Mouse (Mus musculus): ENCODE results near the gene Olfr574. TPM values are rescaled to one million over a fixed set of nuclear protein-coding genes. Genes with fewer than 3 reads are reported as not detected.

Gene Olfr574
- total and polyA plus RNA-seq, 3 experiments: not detected

- H3K27ac ChIP-seq (ENCODE audit: control insufficient read depth, low read depth, low read length): no peak within 1 kb of the TSS
- no peak within 1 kb of the TSS for H3K9ac ChIP-seq (ENCODE audit: control insufficient read depth, low read depth, low read length, poor library complexity, severe bottlenecking)
- no peaks in the 10 kb centered on the region for H3K79me2 ChIP-seq (ENCODE audit: control insufficient read depth, insufficient read depth, low read length, poor library complexity)
- DNase-seq (ENCODE audit: low read depth, low spot score): no peak
- no peaks in the 10 kb centered on the region for H3K9me3 ChIP-seq (replicated peaks; ENCODE audit: insufficient read depth, low read length)
- no peak within 1 kb of the TSS for H3K4me3 ChIP-seq (ENCODE audit: control insufficient read depth in 1 of 2, insufficient read depth in 1 of 2, low read depth in 2 of 2, low read length in 2 of 2)
- no peaks in the 10 kb centered on the region for H3K27me3 ChIP-seq (ENCODE audit: control insufficient read depth in 1 of 2, insufficient read depth in 2 of 2, low read length in 2 of 2)
- H3K36me3 ChIP-seq (ENCODE audit: control insufficient read depth in 1 of 2, insufficient read depth in 2 of 2, low read length in 2 of 2): no peaks in the 10 kb centered on the region
- no peaks in the 10 kb centered on the region for H3K4me1 ChIP-seq (ENCODE audit: control insufficient read depth in 1 of 2, insufficient read depth in 2 of 2, low read length in 2 of 2)
- TF ChIP-seq RAD21 (IDR thresholded peaks at IDR 0.05; ENCODE audit: low read depth, low read length) (no peak), E2F4 (IDR thresholded peaks at IDR 0.05; ENCODE audit: borderline replicate concordance, low read depth, low read length) (no peak), ELF1 (IDR thresholded peaks at IDR 0.05; ENCODE audit: low read depth, low read length) (no peak), CHD1 (IDR thresholded peaks at IDR 0.05; ENCODE audit: low read depth, low read length) (no peak), ZC3H11A (IDR thresholded peaks at IDR 0.05; ENCODE audit: low read depth, low read length) (no peak), TBP (IDR thresholded peaks at IDR 0.05; ENCODE audit: low read depth, low read length) (no peak), ZMIZ1 (IDR thresholded peaks at IDR 0.05; ENCODE audit: low read depth, low read length) (no peak), GATA1 (IDR thresholded peaks at IDR 0.05; ENCODE audit: low read depth, low read length) (no peak), MAZ (IDR thresholded peaks at IDR 0.05; ENCODE audit: low read depth, low read length) (no peak), TCF12 (IDR thresholded peaks at IDR 0.05; ENCODE audit: low read depth, low read length) (no peak), MEF2A (IDR thresholded peaks at IDR 0.05; ENCODE audit: extremely low read depth, insufficient replicate concordance, low read depth, low read length, poor library complexity, severe bottlenecking) (no peak), NELFE (IDR thresholded peaks at IDR 0.05; ENCODE audit: low read depth, low read length) (no peak), ETS1 (IDR thresholded peaks at IDR 0.05; ENCODE audit: low read depth, low read length) (no peak), POLR2AphosphoS5 (IDR thresholded peaks at IDR 0.05; ENCODE audit: borderline replicate concordance, low read depth, low read length) (no peak)
Measured at GRCm38 (mm10) chr7:102942475-102942874, 5.8 kb upstream of the Olfr574 start, which contains the start of gene Olfr573-ps1. TSS of gene Olfr573-ps1 (minus strand) at chr7:102942575.

DNA sequence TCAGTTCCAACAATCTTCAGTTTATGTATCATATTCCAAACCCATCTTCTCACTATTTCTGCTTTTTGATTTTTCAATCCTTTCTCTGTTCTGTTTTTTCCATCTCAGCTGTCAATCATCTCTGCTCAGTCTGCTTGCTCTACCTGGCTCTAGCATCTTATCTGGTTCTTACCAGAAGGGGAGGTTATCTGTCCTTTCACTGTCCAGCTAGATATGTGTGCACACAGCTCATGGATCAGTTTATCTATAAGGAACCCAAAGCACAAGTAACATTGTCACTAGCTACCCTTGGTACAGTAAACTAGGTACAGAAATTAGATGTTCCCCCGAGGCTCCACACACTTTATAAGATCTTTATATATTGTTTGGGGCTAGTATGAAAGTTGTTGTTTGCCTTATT is 4.8 kb upstream of the Olfr574 start:
- H3K27ac ChIP-seq (ENCODE audit: control insufficient read depth, low read depth, low read length): no peak overlapping the region
- no peaks in the 10 kb centered on the region for H3K79me2 ChIP-seq (ENCODE audit: control insufficient read depth, insufficient read depth, low read length, poor library complexity)
- DNase-seq (ENCODE audit: low read depth, low spot score): no peak
- no peaks in the 10 kb centered on the region for H3K9me3 ChIP-seq (replicated peaks; ENCODE audit: insufficient read depth, low read length)
- H3K27me3 ChIP-seq (ENCODE audit: control insufficient read depth in 1 of 2, insufficient read depth in 2 of 2, low read length in 2 of 2): no peaks in the 10 kb centered on the region
- no peaks in the 10 kb centered on the region for H3K36me3 ChIP-seq (ENCODE audit: control insufficient read depth in 1 of 2, insufficient read depth in 2 of 2, low read length in 2 of 2)
- no peak overlapping the region for H3K4me3 ChIP-seq (ENCODE audit: control insufficient read depth in 1 of 2, insufficient read depth in 1 of 2, low read depth in 2 of 2, low read length in 2 of 2)
- TF ChIP-seq NRF1 (IDR thresholded peaks at IDR 0.05; ENCODE audit: insufficient read depth, low read depth, low read length, poor library complexity, severe bottlenecking): no peak
- no peak for TF ChIP-seq JUND (IDR thresholded peaks at IDR 0.05; ENCODE audit: low read depth, low read length)
- no peak for TF ChIP-seq RAD21 (IDR thresholded peaks at IDR 0.05; ENCODE audit: low read depth, low read length)
- no peak for TF ChIP-seq POLR2AphosphoS5 (IDR thresholded peaks at IDR 0.05; ENCODE audit: borderline replicate concordance, low read depth, low read length)
- TF ChIP-seq TAL1 (IDR thresholded peaks at IDR 0.05; ENCODE audit: low read length): no peak
- TF ChIP-seq CHD2 (IDR thresholded peaks at IDR 0.05; ENCODE audit: low read length): no peak
- TF ChIP-seq MAZ (IDR thresholded peaks at IDR 0.05; ENCODE audit: low read depth, low read length): no peak
- TF ChIP-seq E2F4 (IDR thresholded peaks at IDR 0.05; ENCODE audit: borderline replicate concordance, low read depth, low read length): no peak
- TF ChIP-seq KAT2A (conservative IDR thresholded peaks at IDR 0.05; ENCODE audit: low read depth, low read length): no peak
- no peak for TF ChIP-seq ZKSCAN1 (IDR thresholded peaks at IDR 0.05; ENCODE audit: low read depth, low read length)
- TF ChIP-seq POLR2A (IDR thresholded peaks at IDR 0.05; ENCODE audit: control insufficient read depth in 1 of 2, insufficient read depth in 1 of 2, low read depth in 1 of 2, low read length in 2 of 2, poor library complexity in 1 of 2): no peak
- TF ChIP-seq ETS1 (IDR thresholded peaks at IDR 0.05; ENCODE audit: low read depth, low read length): no peak
- no peak for TF ChIP-seq GABPA (IDR thresholded peaks at IDR 0.05; ENCODE audit: low read depth, low read length)
- TF ChIP-seq MYB (IDR thresholded peaks at IDR 0.05; ENCODE audit: low read depth, low read length): no peak
- TF ChIP-seq ZC3H11A (IDR thresholded peaks at IDR 0.05; ENCODE audit: low read depth, low read length): no peak
- TF ChIP-seq TBP (IDR thresholded peaks at IDR 0.05; ENCODE audit: low read depth, low read length): no peak
- TF ChIP-seq RCOR1 (IDR thresholded peaks at IDR 0.05; ENCODE audit: low read depth, low read length): no peak
- TF ChIP-seq USF2 (IDR thresholded peaks at IDR 0.05; ENCODE audit: borderline replicate concordance in 1 of 2, insufficient read depth in 1 of 2, low read depth in 1 of 2, low read length in 2 of 2): no peak
- no peak overlapping the region for H3K9ac ChIP-seq (ENCODE audit: control insufficient read depth, low read depth, low read length, poor library complexity, severe bottlenecking)
- H3K4me1 ChIP-seq (ENCODE audit: control insufficient read depth in 1 of 2, insufficient read depth in 2 of 2, low read length in 2 of 2): no peaks in the 10 kb centered on the region

All from MEL (cell line).